Mouse (Mus musculus): ENCODE data around the gene Nt5e. TPM values are rescaled to one million over a fixed set of nuclear protein-coding genes. Genes with fewer than 3 reads are reported as not detected.

The Nt5e gene
- total RNA-seq, 2 experiments from 2014 or later = 9.3 to 10.1 TPM

GRCm38 (mm10) chr9:88346857-88347256, 19.9 kb downstream of the Nt5e start:
- DNase-seq = no peak

DNA sequence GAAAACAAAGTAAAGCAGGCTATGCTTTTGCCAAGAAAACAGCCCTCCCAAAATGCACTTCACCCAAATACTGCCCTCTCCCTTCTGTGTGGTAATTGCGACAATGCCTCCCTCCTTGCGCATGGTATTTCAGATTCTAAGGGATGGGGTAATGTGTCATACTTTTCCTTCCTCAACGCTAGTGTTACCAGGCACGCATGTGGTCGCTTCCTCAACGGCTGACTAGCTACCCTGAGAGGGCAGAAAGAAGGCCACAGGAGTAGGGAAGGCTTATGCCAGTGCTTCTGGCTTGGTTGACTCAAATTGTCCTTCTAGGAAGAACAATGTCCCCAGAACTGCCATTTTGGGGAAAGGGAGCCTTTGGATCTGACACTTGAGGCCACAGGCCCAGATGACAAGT, 21.6 kb downstream of the Nt5e start:
- DNase-seq = no peak

- no peak for DNase-seq
These were observed 23.3 kb downstream of the Nt5e start for GRCm38 (mm10) chr9:88350317-88350716.

DNA sequence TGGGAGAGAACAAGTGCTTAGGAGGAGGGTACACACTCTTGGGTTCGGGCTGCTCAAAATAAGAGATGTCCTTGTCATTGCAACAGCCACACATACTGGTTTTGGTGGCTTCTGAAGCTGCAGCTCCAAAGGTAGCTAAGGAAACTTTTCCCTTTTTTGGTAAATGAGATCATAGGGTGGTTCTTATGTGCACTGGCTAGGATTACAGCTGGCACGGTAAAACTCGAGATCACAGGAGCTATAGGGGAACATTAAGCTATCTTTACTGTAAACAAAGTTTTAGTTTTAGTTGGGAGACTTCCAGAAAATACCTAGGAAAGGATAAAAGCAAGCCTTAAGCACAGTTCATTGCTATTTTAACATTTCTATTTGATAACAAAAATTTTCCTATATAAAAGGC, 24.2 kb downstream of the Nt5e start:
- no peak for DNase-seq

GRCm38 (mm10) chr9:88352741-88353140, 25.7 kb downstream of the Nt5e start:
- DNase-seq = no peak

DNA sequence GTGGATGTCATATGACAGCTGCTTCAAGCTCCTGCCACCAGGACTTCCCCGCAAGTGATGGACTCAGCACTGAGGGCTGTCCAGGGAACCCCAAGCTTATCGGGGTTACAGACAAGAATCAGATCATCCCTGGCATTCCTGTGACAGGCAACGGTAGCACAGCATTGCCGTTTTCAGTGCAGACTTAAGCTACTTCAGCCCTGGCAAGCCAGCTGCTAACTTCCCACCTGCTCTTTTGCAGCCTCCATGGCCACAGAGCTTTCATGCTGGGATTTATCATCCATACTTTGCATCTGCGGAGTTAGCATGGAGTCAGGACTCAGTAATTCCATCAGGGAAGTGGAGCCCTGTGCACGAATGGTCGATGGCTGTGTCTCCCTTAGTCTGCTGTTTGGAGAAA, 26.5 kb downstream of the Nt5e start:
- no peak for DNase-seq

DNA sequence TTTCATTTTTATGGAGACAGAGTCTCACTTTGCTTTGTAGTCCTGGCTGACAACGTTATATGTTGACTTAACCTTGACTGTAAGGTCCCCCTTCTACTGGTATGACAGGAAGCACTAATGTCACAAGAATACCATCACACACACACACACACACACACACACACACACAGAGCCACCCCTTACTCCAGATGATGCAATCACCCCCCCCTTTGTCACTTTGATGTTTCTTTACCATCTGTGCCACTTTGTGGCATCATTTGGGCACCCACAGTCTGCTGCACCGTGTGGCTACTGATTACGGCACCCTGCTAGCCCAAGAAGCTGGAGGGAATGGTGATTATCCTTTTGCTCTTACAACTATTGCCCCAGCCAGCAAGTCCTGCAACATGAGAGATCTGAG, 30.2 kb downstream of the Nt5e start:
- DNase-seq = no peak

DNA sequence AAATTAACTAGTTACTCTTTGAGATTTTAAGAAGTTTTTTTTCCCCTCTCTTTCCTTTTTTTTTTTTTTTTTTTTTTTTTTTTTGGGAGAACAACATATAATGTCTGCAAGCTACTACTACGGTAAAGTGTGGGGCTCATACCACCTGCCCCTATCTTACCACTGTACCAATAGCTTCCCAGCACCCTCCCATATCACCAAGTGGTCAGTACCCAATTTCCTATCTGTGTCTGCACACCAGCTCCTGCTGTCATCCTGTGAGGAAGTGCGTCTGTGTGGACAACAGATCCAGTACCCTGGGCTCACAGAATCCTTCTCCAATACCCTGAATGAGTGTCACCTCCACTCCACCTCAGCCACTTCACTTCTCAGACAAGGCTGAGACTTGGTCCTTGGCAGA, 32.1 kb downstream of the Nt5e start:
- DNase-seq = no peak

GRCm38 (mm10) chr9:88361211-88361909, 34.4 kb downstream of the Nt5e start:
- peak; percentile 22 for DNase-seq

DNA sequence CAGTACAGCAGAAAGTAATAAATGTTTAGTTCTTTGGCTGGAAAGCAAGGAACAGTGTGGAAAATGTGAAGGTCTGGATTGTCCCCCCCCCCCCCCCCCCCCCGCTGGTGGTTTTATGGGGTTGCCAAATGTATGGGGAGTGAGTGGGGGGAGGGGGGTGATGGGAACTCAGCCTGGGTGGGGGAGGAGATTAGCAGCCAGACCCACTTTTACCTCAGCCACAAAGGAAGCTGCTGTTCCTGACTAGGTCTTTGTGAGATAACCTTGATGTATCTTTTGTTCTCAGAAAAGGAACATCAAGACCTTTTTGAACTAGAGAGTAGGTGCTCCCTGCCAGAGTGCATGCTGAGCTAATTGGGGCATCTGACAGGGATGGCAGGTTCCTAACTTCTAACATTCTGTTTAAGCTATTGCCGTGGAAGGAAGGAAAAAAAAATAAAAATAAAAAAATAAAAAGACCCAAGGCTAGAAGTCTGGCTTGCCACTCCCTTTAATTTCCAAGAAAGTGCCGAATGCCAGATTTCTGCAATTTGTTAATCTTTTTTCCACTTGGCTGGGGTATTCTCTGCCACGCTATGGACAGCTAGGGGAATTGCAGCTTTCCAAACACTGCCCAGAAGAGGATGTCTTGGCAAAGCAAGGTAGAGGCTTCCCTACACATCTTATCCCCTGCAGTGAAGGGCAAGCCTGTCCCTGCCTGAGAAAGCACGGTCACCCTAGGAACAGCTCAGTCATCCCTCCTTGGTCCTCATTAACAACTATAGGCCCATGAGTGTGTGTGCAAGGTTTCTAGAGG, 35.3 kb downstream of the Nt5e start:
- DNase-seq = no peak

DNA sequence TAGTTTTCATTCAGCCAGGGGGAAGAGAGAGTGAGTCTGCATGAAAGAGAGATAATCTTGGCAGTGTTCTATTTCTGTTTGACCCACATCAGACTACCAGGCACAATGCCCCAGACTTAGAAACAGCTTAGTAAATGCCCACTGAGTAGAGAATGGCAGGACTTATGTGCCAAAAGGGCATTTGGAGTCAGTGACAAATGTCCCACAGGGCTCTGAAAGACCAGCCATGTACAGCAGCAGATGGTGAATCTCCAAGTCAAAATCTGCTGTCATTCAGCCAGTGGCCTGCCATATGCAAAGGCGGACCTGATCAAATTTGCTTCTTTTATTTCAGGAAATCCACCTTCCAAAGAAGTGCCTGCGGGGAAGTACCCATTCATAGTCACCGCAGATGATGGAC, 36.1 kb downstream of the Nt5e start:
- DNase-seq = no peak

DNA sequence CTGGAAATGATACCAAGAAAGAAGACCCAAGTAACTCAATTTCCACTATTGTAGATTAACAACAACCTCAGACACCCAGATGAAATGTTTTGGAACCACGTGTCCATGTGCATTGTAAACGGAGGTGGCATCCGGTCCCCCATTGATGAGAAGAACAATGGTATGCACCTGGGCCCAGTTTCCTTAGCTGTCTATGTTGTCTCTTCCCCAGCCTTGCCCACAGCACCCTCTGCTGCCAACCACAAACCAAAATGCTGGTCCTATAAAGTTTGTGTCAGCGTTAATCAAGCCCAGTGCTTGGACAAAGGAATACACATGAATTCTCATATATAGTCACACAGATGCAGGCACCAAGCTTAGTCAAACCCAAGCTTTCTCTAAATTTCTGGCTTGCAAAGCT, 39.3 kb downstream of the Nt5e start:
- DNase-seq = no peak

- no peak for DNase-seq
These were observed 39.8 kb downstream of the Nt5e start for GRCm38 (mm10) chr9:88366819-88367218.

DNA sequence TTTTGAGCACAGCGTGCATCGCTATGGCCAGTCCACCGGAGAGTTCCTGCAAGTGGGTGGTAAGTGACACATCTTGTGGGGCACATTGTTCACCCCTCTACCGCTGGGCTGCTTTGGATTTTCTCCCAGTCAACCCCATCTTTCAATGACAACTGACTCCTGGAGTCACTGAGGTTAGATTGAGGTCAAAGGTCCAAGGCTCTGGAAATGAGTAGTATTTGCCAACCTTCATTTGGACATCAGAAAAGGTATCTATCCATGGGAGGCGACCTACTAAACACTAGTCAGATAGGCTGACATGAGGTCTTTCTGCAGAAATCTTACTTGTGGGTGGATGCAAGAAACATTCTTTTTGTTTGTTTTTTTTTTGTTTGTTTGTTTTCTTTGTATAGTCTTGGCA, 40.3 kb downstream of the Nt5e start:
- no peak for DNase-seq

GRCm38 (mm10) chr9:88367751-88368150, 40.8 kb downstream of the Nt5e start:
- DNase-seq = no peak

GRCm38 (mm10) chr9:88368476-88368875, 41.5 kb downstream of the Nt5e start:
- DNase-seq = no peak

DNA sequence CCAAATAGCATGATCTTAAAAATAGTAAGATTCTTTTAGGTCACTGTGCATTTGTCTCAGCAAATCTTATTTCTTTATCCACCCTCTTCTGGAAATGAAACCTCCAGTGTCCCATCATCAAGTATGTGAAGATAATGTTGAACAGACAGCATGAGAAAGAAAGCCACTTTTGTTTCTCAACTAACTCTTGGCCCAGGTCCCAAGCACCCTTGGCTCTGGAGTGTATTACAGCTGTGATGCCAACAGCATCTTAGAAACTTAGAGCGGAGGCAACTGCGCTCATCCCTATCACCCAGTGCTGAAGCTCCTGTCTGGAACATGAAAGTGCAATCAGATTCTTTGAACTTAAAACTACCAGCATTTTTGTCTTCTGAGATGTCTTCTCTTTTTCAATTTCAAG, 42.7 kb downstream of the Nt5e start:
- DNase-seq = no peak

- no peak for DNase-seq
These were observed 44.2 kb downstream of the Nt5e start for GRCm38 (mm10) chr9:88371201-88371600.

- DNase-seq = no peak
These were observed 46.0 kb downstream of the Nt5e start for GRCm38 (mm10) chr9:88373001-88373400.

- no peak for DNase-seq
These were observed 50.5 kb downstream of the Nt5e start for GRCm38 (mm10) chr9:88377483-88377882.

DNA sequence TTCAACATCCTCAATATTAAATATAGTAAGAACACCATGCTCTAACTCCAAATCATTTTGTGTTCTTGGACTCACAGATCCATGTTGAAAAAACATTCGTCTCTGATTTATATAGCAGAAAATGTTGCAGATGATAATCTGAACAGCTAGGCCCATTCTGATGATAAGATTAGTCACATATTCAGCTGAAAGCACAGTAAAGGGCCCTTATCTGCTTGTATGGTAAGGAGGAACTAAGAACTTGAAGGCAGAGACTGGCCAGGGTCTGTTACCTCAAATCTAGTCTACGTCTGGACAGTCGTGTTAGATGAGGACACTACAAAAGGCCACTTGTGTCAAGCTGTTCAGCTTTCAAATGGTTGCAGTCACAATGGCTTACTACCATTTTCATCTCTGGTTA, 52.1 kb downstream of the Nt5e start:
- no peak for DNase-seq

DNA sequence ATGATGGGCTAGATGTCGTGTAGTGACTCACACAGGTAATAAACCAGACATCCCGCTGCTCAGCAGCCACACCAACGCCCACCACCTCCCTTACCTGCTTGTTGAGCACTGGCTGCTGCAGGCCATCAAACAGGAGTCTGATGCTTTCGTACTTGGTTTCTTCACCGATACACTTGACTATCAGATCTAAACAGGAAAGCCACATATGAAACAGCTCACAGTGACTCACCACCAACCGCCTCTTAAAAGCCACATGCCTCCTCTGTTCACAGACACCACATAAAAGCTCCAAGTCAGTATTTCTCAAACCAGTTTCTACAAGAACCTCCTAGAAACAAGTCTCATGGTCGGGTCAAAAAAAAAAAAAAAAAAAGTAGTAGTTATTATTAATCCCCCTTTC, 53.1 kb downstream of the Nt5e start:
- DNase-seq = no peak

DNA sequence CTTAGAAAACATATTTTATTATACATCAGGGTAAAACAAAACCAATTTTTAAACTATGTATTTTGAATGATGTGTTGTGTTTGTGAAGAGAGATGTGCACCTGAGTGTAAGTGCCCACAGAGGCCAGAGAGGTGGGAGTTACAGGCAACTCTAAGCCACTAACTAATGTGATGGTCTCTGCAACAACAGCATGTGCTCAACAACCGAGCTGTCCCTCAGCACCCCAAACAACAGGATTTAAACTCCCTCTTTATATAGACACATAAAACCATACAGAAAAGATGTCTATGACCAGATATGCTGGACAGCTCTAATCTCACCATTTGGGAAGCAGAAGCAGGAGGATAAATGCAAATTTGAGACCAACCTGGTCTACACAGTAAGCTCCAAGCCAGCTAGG, 53.5 kb downstream of the Nt5e start:
- no peak for DNase-seq

DNA sequence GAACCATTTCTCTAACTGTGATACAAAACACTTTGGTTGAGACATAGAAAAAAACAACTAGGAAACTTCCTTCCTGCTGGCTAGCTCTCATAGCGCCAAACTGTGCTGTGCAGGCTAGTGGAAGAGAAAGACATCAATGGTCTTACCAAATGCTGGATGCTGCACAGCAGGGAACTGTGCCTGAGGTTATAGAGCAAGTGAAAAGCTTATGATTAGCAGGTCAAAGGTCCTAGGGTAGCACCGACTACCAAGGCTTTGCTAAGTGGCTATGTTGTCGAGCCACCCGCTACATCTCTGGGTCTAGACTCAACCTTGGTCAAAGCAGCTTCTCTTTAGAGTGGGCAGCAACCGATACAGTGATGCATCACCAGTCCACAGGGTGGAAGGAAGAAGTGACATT, 61.8 kb downstream of the Nt5e start:
- no peak for DNase-seq
